Mouse (Mus musculus) heart, postnatal 0 days (tissue): Measurements from ENCODE around the gene Fgfr2.
A peak's percentile ranks its signal among the peaks of the same experiment; 100 is the strongest.

Experiments
- CTCF ChIP-seq: IDR thresholded peaks from 2 replicates; pipeline ENCODE4 v1.5.1; 2016; ENCODE audit warnings: antibody characterized with exemption, control low read depth, low read depth
- EP300 ChIP-seq: IDR thresholded peaks from 2 replicates; pipeline ENCODE4 v1.6.1; 2016; ENCODE audit warnings: antibody characterized with exemption, low read depth

DNA sequence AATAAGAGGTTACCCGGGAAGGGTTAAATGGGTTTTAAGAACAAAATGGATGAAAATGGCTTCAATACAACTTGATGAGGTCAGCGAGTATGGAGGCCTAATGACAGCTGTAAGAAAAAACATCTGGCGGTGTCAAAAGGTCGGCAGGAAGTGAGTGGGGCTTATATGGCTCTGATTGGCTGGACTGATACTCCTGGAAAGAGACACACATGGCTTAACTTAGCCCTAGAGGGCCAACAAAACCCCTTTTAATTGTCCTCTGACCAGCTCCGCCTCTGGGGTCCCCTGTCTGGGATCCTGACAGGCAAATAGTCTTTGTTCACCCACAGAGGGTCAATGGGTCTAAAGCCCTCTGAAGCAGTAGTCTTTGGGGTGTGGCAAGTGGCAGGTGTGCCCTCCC lies 85.9 kb downstream of the Fgfr2 start:
- TF ChIP-seq CTCF: no peak
- TF ChIP-seq EP300: 0 out of 2 replicates have a peak, but pooled peaks have one; percentile 34
